Mouse (Mus musculus) midbrain, embryonic 13.5 days (tissue): ENCODE data around the gene Cacna1g. TPM values are rescaled to one million over a fixed set of nuclear protein-coding genes. Genes with fewer than 3 reads are reported as not detected.

Experiments
- ATAC-seq: fragments of 200-750 bp; cut with Nextera tagmentation; 2 replicates; pipeline ENCODE4 v1.8.0; 2017; ENCODE audit warnings: mild to moderate bottlenecking, moderate TSS enrichment, moderate library complexity
- H3K27ac ChIP-seq: fragments of 300-500 bp; sonication (generic); 2 replicates; pipeline ENCODE4 v1.5.1; 2015; ENCODE audit warnings: inconsistent platforms, mild to moderate bottlenecking, moderate library complexity
- H3K27me3 ChIP-seq: fragments of 300-500 bp; sonication (generic); 2 replicates; pipeline ENCODE4 v1.6.1; 2015; ENCODE audit warnings: mild to moderate bottlenecking, inconsistent platforms
- H3K36me3 ChIP-seq: fragments of 300-500 bp; sonication (generic); 2 replicates; pipeline ENCODE4 v1.6.1; 2015; ENCODE audit warnings: mild to moderate bottlenecking, inconsistent platforms
- H3K4me1 ChIP-seq: fragments of 300-500 bp; sonication (generic); replicated peaks from 2 replicates; pipeline ENCODE4 v1.6.1; 2015; ENCODE audit warnings: inconsistent platforms
- H3K4me2 ChIP-seq: fragments of 300-500 bp; sonication (generic); replicated peaks from 2 replicates; pipeline ENCODE4 v1.6.1; 2015; ENCODE audit warnings: moderate library complexity, mild to moderate bottlenecking, inconsistent platforms
- H3K4me3 ChIP-seq: fragments of 300-500 bp; sonication (generic); replicated peaks from 2 replicates; pipeline ENCODE4 v1.5.1; 2015; ENCODE audit warnings: mild to moderate bottlenecking, inconsistent platforms
- H3K9ac ChIP-seq: fragments of 300-500 bp; sonication (generic); replicated peaks from 2 replicates; pipeline ENCODE4 v1.6.1; 2015; ENCODE audit warnings: mild to moderate bottlenecking, inconsistent platforms
- H3K9me3 ChIP-seq: fragments of 300-500 bp; sonication (generic); 2 replicates; pipeline ENCODE4 v1.6.1; 2016; ENCODE audit warnings: mild to moderate bottlenecking, inconsistent platforms
- whole genome bisulfite sequencing: fragments of 180-500 bp; shearing (Covaris S2); methylation state at CpG from one replicate; pipeline ENCODE4 v1.1.7; 2015; 5-methylcytosine and 5-hydroxymethylcytosine counted together
- polyA plus RNA-seq: library from polyadenylated mRNA; unstranded; fragments of >200 nt; fragmentation: Nextera tagmentation; extraction: Ambion mirVana; gene quantifications from 2 replicates; pipeline ENCODE4 v1.2.1, GENCODE M21; 2015

Cacna1g gene
- polyA plus RNA-seq, 1 experiment from 2014 or later = 12.4 TPM

DNA sequence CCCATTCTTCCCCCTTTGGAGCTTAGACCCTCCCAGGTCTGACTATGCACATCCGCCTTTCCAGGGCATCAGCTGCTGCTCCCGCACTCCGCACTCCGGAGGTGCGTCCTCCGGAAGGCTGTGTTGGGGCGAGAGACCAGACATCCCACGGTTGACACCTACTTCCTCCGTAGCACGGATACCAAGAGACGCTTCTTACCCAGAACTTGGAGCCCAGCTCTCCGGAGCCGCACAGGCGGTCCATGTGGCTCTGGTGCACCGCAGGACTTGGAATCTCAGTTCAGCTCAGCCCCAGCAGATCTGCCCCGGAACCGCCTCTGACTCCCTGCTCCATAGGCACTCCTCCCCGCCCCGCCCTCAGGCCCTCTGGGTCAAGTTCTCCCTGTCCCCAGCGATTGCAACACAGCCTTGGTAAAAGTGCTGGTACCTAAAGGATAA is 81.3 kb downstream of the Cacna1g start, which contains the start of gene Abcc3:
Abcc3 (minus strand) TSS at position 326 of the 438 bp plus-strand sequence.
- H3K4me1 ChIP-seq = no peaks in the 10 kb centered on the region

GRCm38 (mm10) chr11:94391661-94392060 is 82.3 kb downstream of the Cacna1g start:
- no peaks in the 10 kb centered on the region; the same call in 1 of the 2 replicates for H3K4me1 ChIP-seq
- H3K4me2 ChIP-seq = no peak overlapping the region
- no peak overlapping the region for H3K9ac ChIP-seq
- H3K36me3 ChIP-seq = no peaks in the 10 kb centered on the region
- no peak overlapping the region for H3K27ac ChIP-seq
- WGBS = 91% methylated on average over 10 of the region's 10 CpGs
- no peak overlapping the region for H3K4me3 ChIP-seq
- peaks cover 10% of the 10 kb centered on the region for H3K27me3 ChIP-seq
- ATAC-seq = no peak
- no peaks in the 10 kb centered on the region for H3K9me3 ChIP-seq

More for the DNA sequence above, 81.3 kb downstream of the Cacna1g start, which contains the start of gene Abcc3:
- H3K9me3 ChIP-seq = no peaks in the 10 kb centered on the region
- H3K9ac ChIP-seq = 0 out of 2 replicates have a peak within 1 kb of the TSS, but pooled peaks have one; percentile 29
- no peak for ATAC-seq
- no peak within 1 kb of the TSS for H3K4me3 ChIP-seq
- peak within 1 kb of the TSS; percentile 33 for H3K4me2 ChIP-seq
- H3K27me3 ChIP-seq = peaks cover 10% of the 10 kb centered on the region
- no peaks in the 10 kb centered on the region for H3K36me3 ChIP-seq
- WGBS = 11% methylated on average over 20 of the region's 20 CpGs
- H3K27ac ChIP-seq = no peak within 1 kb of the TSS

- 94% methylated on average over 6 of the region's 6 CpGs for WGBS
- no peak for ATAC-seq
- H3K4me1 ChIP-seq = peaks cover 6% of the 10 kb centered on the region
These were observed 83.2 kb downstream of the Cacna1g start for GRCm38 (mm10) chr11:94390825-94391224.

GRCm38 (mm10) chr11:94389724-94390396 is 84.1 kb downstream of the Cacna1g start:
- Histone ChIP-seq H3K27ac (no peak overlapping the region), H3K4me1 (peaks cover 12% of the 10 kb centered on the region), H3K9ac (no peak overlapping the region), H3K4me3 (no peak overlapping the region), H3K4me2 (no peak overlapping the region), H3K27me3 (peaks cover 10% of the 10 kb centered on the region), H3K36me3 (no peaks in the 10 kb centered on the region), H3K9me3 (no peaks in the 10 kb centered on the region)
- 56% methylated on average over 6 of the region's 6 CpGs for WGBS
- ATAC-seq = no peak

More at GRCm38 (mm10) chr11:94390825-94391224, 83.2 kb downstream of the Cacna1g start:
- H3K27me3 ChIP-seq = peaks cover 10% of the 10 kb centered on the region
- H3K4me2 ChIP-seq = no peak overlapping the region
- H3K27ac ChIP-seq = no peak overlapping the region
- H3K4me3 ChIP-seq = no peak overlapping the region
- no peaks in the 10 kb centered on the region for H3K36me3 ChIP-seq
- H3K9ac ChIP-seq = no peak overlapping the region
- H3K9me3 ChIP-seq = no peaks in the 10 kb centered on the region

GRCm38 (mm10) chr11:94389021-94389420 is 85.0 kb downstream of the Cacna1g start:
- Histone ChIP-seq H3K27me3 (peaks cover 10% of the 10 kb centered on the region), H3K27ac (no peak overlapping the region), H3K9ac (no peak overlapping the region), H3K4me3 (no peak overlapping the region), H3K9me3 (no peaks in the 10 kb centered on the region), H3K4me2 (no peak overlapping the region), H3K36me3 (no peaks in the 10 kb centered on the region), H3K4me1 (peaks cover 12% of the 10 kb centered on the region)
- ATAC-seq = no peak
- 87% methylated on average over 4 of the region's 4 CpGs for WGBS

DNA sequence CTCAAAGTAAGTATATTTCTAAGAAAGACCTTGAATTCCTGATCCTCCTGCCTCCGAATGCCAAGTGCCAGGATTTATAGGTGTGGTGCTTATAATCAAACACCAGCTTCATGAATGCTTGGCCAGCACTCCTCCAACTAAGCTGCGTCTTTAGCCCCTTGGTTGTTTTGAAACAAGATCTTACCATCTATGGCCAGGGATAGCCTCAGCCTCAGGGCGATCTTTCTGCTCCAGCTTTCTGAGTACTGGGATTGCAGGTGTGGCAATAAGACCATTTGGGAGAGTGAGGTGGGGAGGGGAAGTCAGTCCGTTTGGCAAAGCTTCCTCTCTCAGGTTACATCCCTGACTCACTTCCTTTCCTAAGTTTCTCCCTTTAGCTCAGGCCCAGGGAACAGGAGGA is 86.2 kb downstream of the Cacna1g start:
- Histone ChIP-seq H3K4me2 (no peak overlapping the region), H3K9ac (no peak overlapping the region), H3K27ac (no peak overlapping the region), H3K9me3 (no peaks in the 10 kb centered on the region), H3K36me3 (no peaks in the 10 kb centered on the region), H3K27me3 (peaks cover 7% of the 10 kb centered on the region), H3K4me1 (peaks cover 12% of the 10 kb centered on the region), H3K4me3 (no peak overlapping the region)
- ATAC-seq = no peak
- WGBS = 86% methylated on average over 4 of the region's 4 CpGs

GRCm38 (mm10) chr11:94385977-94386771 is 87.8 kb downstream of the Cacna1g start:
- no peaks in the 10 kb centered on the region for H3K27me3 ChIP-seq
- H3K4me2 ChIP-seq = no peak overlapping the region
- H3K4me1 ChIP-seq = peaks cover 12% of the 10 kb centered on the region
- no peaks in the 10 kb centered on the region for H3K36me3 ChIP-seq
- no peak overlapping the region for H3K27ac ChIP-seq
- no peak overlapping the region; the same call in 1 of the 2 replicates for H3K9ac ChIP-seq
- WGBS = 32% methylated on average over 12 of the region's 12 CpGs
- ATAC-seq = peak; percentile 53
- H3K4me3 ChIP-seq = no peak overlapping the region
- no peaks in the 10 kb centered on the region for H3K9me3 ChIP-seq

- 82% methylated on average over 8 of the region's 8 CpGs for WGBS
- Histone ChIP-seq H3K9me3 (no peaks in the 10 kb centered on the region), H3K4me3 (no peak overlapping the region), H3K4me2 (no peak overlapping the region), H3K27ac (no peak overlapping the region), H3K27me3 (no peaks in the 10 kb centered on the region), H3K9ac (no peak overlapping the region), H3K4me1 (no peaks in the 10 kb centered on the region), H3K36me3 (no peaks in the 10 kb centered on the region)
- no peak for ATAC-seq
These were observed 94.3 kb downstream of the Cacna1g start for GRCm38 (mm10) chr11:94379736-94380135.

GRCm38 (mm10) chr11:94379061-94379460 is 94.9 kb downstream of the Cacna1g start:
- Histone ChIP-seq H3K9ac (no peak overlapping the region), H3K9me3 (no peaks in the 10 kb centered on the region), H3K27me3 (no peaks in the 10 kb centered on the region), H3K4me2 (no peak overlapping the region), H3K27ac (no peak overlapping the region), H3K36me3 (no peaks in the 10 kb centered on the region), H3K4me1 (no peaks in the 10 kb centered on the region), H3K4me3 (no peak overlapping the region)
- 11% methylated on average over 2 of the region's 2 CpGs for WGBS
- ATAC-seq = no peak

DNA sequence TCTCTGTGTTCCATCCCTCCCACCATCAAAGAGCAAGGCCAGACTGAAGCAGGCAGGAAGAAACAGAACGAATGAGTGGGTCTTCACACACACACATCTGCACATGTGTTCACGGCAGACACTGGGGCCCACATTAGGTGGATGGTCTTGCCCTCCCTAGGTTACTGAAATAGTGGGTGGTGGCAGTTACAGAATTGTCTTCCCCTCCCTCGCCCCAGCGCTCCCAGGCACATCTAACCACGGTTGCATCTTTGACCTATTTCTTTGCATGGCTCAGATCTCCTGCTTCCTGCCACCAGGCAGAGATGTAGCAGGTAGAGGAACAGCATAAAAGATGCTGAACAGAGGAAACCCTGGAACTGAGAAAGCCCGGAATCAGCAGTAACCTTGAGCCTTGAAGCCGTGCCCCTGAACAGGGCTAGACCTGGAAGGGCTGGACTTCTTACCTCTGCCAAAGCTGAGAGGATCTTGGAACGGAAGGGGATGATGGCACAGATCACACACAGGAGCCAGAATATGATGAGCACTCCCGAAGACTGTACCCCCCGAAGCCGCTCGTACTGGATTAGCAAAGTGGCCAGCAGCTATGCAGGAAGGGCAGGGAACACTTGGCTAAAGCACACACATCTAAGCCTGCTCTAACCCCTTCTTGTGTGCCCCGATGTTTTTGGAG is 99.6 kb downstream of the Cacna1g start:
- H3K27me3 ChIP-seq = no peaks in the 10 kb centered on the region
- H3K27ac ChIP-seq = no peak overlapping the region
- H3K4me3 ChIP-seq = no peak overlapping the region
- no peaks in the 10 kb centered on the region for H3K9me3 ChIP-seq
- H3K9ac ChIP-seq = no peak overlapping the region
- 94% methylated on average over 13 of the region's 13 CpGs for WGBS
- no peak for ATAC-seq
- peaks cover 5% of the 10 kb centered on the region; the same call in 1 of the 2 replicates for H3K4me1 ChIP-seq
- no peak overlapping the region for H3K4me2 ChIP-seq
- H3K36me3 ChIP-seq = no peaks in the 10 kb centered on the region

GRCm38 (mm10) chr11:94370809-94371208 is 103.2 kb downstream of the Cacna1g start:
- 63% methylated on average over 5 of the region's 5 CpGs for WGBS
- Histone ChIP-seq H3K27me3 (no peaks in the 10 kb centered on the region), H3K4me1 (peaks cover 5% of the 10 kb centered on the region; the same call in 1 of the 2 replicates), H3K27ac (no peak overlapping the region), H3K36me3 (no peaks in the 10 kb centered on the region), H3K9me3 (peaks cover 4% of the 10 kb centered on the region), H3K4me2 (no peak overlapping the region), H3K9ac (no peak overlapping the region), H3K4me3 (no peak overlapping the region)
- ATAC-seq = no peak

- H3K4me2 ChIP-seq = no peak overlapping the region
- no peaks in the 10 kb centered on the region for H3K27me3 ChIP-seq
- no peaks in the 10 kb centered on the region for H3K36me3 ChIP-seq
- 84% methylated on average over 6 of the region's 6 CpGs for WGBS
- H3K4me1 ChIP-seq = peaks cover 5% of the 10 kb centered on the region; the same call in 1 of the 2 replicates
- no peak overlapping the region for H3K4me3 ChIP-seq
- peaks cover 4% of the 10 kb centered on the region for H3K9me3 ChIP-seq
- H3K9ac ChIP-seq = no peak overlapping the region
- ATAC-seq = no peak
- H3K27ac ChIP-seq = no peak overlapping the region
These were observed 104.0 kb downstream of the Cacna1g start for GRCm38 (mm10) chr11:94369981-94370380.
